In the genomic region with DNA sequence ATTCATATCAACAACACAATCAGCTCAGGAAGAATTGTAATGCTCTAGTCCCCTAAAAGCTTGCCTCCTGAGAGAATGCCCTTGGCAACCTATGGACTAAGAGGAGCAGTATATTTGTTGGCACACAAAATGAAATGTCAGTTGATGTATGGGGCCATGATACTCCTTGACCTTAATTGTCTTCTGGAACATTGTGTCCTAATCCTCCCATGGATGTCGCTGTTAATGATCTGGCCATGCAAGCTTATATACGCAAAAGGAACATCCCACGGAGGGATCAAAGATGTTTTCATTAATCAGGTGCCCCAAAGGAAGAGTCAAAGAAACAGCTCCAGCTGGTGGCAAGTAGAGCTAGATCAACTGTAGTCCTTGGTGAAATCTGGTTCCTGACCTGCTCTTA, we compare ENCODE assay signal across 17 mouse cellular contexts.
"Had no signal": no experiment of that assay in that cellular context is flagged by ENCODE, and none has a peak within 500 bp of the region (broad histone marks: within the 10 kb centered on the region; RNA-seq: fewer than 3 reads in every experiment).

No protein-coding gene starts in this region.

- DNase-seq: cerebellum, adult 2 months; cerebellum, adult 8-10 months; cerebellum, adult 9-10 months; cerebellum, adult 9-11 months; cerebellum, postnatal 10 days; cerebellum, postnatal 14 days; cerebellum, postnatal 25 days; cerebellum, postnatal 36 days; embryo, embryonic 11 days; forebrain, postnatal 0 days; gastrocnemius, adult 2 months; gastrocnemius, postnatal 10 days; gastrocnemius, postnatal 25 days; gastrocnemius, postnatal 36 days; heart, adult 11 months; heart, adult 18-20 months; heart, adult 2 months had no signal
